Mouse (Mus musculus): ENCODE measurements around the gene Pqlc2. TPM values are rescaled to one million over a fixed set of nuclear protein-coding genes. Genes with fewer than 3 reads are reported as not detected.
A peak's percentile ranks its signal among the peaks of the same experiment; 100 is the strongest.

The Pqlc2 gene
- polyA plus RNA-seq, 1 experiment: 33.3 TPM

GRCm38 (mm10) chr4:139309651-139310050, 857 bp downstream of the Pqlc2 start:
- 28% methylated on average over 6 of the region's 6 CpGs for WGBS
- DNase-seq (ENCODE audit: low read depth, low spot score): no peak

DNA sequence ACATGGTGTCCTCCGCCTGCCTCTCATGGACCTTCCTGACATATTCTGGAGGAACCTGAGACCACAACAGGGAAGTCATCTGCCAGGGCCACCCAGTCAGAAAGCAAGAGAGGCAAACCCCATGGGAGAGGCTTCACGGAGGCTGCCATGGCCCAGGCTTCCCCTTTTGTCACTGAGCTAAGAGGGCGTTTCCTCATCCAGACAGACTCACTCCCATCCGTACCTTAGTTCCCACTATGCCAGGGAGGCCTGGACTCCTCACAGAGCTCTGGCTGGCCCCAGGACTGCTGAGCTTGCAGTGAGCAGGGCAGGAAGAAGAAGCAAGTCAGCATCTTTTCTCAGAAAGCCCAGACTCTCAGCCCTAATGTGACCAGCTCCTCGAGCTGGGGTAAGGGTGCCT, 2.6 kb downstream of the Pqlc2 start:
- DNase-seq (ENCODE audit: low read depth, low spot score): no peak
- WGBS: 90% methylated on average over 5 of the region's 5 CpGs

- 90% methylated on average over 3 of the region's 3 CpGs for WGBS
Observed at GRCm38 (mm10) chr4:139305521-139305920, 5.0 kb downstream of the Pqlc2 start.

DNA sequence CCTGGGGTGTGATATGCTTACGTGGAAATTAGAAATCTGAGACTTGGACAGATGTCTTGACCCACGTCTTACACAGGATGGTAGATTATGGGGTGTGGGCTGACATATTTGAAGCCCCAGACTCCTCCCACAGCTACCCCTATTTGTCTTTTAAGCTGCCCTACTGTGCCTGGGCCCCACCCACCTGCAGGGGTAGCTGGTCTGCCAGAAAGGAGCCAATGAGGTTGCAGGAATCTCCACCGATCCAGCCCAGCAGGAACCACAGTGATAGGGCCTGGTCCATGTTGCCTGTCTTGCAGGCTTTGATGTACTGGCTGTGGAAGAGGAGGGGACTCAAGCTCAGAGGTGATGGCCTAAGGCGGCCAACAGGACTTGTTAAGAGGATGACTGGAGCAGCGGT, 8.3 kb downstream of the Pqlc2 start:
- DNase-seq (ENCODE audit: low read depth, low spot score): no peak
- 90% methylated on average over 5 of the region's 5 CpGs for WGBS

More at GRCm38 (mm10) chr4:139305521-139305920, 5.0 kb downstream of the Pqlc2 start:
- no peak for DNase-seq (ENCODE audit: low read depth, low spot score)

GRCm38 (mm10) chr4:139301780-139302179, 8.7 kb downstream of the Pqlc2 start:
- 93% methylated on average over 8 of the region's 8 CpGs for WGBS
- no peak for DNase-seq (ENCODE audit: low read depth, low spot score)

- DNase-seq (ENCODE audit: low read depth, low spot score): no peak
- 59% methylated on average over 12 of the region's 12 CpGs for WGBS
Observed at GRCm38 (mm10) chr4:139298671-139299366, 11.7 kb downstream of the Pqlc2 start.

- 86% methylated on average over 4 of the region's 4 CpGs for WGBS
- no peak for DNase-seq (ENCODE audit: low read depth, low spot score)
Observed at GRCm38 (mm10) chr4:139297566-139297965, 12.9 kb downstream of the Pqlc2 start.

DNA sequence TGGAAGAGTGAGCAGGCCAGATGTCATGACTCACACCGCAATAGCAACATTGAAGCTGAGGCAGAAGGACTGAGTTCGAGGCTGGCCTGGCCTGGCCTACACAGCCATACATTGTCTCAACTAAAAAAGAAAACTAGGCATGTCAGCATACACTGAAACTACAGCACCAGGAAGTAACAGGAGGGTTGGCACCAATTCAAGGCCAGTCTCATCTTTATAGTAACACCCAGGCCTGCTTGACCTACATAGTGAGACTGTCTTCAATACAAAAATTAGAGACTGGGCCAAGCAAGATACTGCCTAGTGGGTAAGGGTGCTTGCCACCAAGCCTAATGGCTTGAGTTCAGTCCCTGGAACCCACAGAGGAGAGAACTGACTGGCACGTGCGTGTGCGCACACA, 18.5 kb downstream of the Pqlc2 start:
- WGBS: 87% methylated on average over 5 of the region's 5 CpGs
- peak; percentile 13 for DNase-seq (ENCODE audit: low read depth, low spot score)

GRCm38 (mm10) chr4:139291099-139291498, 19.4 kb downstream of the Pqlc2 start:
- DNase-seq (ENCODE audit: low read depth, low spot score): no peak
- WGBS: 90% methylated on average over 16 of the region's 16 CpGs

- WGBS: 68% methylated on average over 10 of the region's 10 CpGs
- DNase-seq (ENCODE audit: low read depth, low spot score): no peak
Observed at GRCm38 (mm10) chr4:139289017-139289416, 21.5 kb downstream of the Pqlc2 start.

GRCm38 (mm10) chr4:139287122-139287863, 23.2 kb downstream of the Pqlc2 start:
- peak; percentile 31 for DNase-seq (ENCODE audit: low read depth, low spot score)
- WGBS: 71% methylated on average over 18 of the region's 18 CpGs

- 80% methylated on average over 5 of the region's 5 CpGs for WGBS
Observed at GRCm38 (mm10) chr4:139286234-139286633, 24.3 kb downstream of the Pqlc2 start.

DNA sequence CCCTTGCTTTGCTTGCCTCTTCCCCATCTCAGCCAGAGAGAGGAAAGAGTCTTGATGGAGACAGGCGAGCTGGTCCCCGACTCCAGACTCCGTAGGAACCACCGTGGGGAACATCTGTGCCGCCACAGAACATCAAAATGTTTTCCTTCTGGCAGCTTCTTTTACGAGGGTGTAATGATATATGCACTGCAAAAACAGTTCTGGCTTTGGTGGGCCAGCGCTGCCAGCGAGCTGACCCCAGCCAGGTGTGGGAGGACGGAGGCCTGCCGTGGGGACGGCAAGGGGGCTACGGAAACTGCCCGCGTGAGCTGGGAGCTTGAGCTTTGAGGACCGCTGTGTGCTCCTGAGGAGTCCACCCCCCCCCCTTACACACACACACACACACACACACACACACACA, 25.6 kb downstream of the Pqlc2 start:
- 79% methylated on average over 15 of the region's 15 CpGs for WGBS
- DNase-seq (ENCODE audit: low read depth, low spot score): no peak

More at GRCm38 (mm10) chr4:139286234-139286633, 24.3 kb downstream of the Pqlc2 start:
- no peak for DNase-seq (ENCODE audit: low read depth, low spot score)

DNA sequence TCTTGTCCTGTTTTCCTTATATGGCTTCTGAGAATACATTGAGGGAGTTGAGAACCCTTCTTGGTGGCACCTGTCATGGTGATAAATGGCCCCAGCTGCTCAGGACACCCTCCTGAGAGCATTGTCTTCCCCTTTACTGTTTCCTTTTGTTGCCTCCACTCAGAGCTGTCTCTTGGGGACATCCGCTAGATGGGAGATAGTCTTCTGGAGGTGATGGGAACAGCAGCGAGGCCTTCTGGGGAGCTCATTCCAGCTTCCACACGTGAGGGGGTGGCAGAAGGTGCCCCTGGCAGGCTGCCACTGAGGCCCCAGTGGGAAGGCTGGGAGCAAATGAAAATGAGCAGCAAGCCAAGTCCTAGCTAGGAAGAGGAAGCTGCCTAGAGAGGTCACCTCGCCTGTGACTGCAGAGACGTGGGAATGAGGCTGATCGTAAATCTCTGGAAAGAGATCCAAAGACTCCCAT, 27.5 kb downstream of the Pqlc2 start:
- no peak for DNase-seq (ENCODE audit: low read depth, low spot score)
- 43% methylated on average over 6 of the region's 6 CpGs for WGBS

- no peak for DNase-seq (ENCODE audit: low read depth, low spot score)
- 87% methylated on average over 16 of the region's 16 CpGs for WGBS
Observed at GRCm38 (mm10) chr4:139281791-139282345, 28.6 kb downstream of the Pqlc2 start.

DNA sequence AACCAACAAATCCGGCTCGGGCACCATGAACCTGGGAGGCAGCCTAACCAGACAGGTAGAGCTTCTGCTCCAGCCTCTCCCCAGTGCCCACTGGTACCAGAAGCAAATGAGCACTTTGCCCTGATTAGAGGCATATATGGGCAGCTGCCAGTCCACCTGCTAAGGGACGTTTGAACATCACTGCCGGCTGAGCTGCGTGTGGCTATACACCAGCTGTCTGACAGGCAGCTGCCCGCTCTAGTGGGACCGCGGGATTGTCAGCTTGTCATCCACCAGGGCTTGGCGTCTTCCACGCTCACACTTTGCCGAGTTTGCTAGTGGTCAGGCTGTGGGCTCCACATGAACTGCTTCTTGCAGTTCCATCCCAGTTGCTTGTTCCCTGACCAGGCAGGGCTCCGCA, 30.0 kb downstream of the Pqlc2 start:
- WGBS: 85% methylated on average over 12 of the region's 12 CpGs
- no peak for DNase-seq (ENCODE audit: low read depth, low spot score)

- no peak for DNase-seq (ENCODE audit: low read depth, low spot score)
- 88% methylated on average over 7 of the region's 7 CpGs for WGBS
Observed at GRCm38 (mm10) chr4:139276411-139276810, 34.1 kb downstream of the Pqlc2 start.

DNA sequence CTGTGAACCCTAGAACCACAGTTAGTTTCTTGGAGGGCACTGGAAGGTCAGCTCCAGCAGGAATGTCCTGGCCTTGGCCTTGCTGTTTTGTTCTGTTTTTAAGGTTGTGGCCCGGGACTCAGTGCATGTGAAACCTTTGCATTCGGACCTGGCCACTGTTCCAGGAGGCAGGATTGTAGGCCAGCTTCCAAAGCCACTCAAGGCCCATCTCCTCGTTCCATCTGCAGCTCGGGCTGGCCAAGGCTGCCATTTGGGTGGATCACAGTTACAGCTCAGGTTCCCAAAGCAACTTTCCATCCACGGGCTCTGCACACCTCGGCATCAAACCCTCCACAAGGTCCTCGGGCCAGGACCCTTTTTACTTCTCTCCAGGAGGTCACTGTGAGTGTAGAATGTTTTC, 35.9 kb downstream of the Pqlc2 start:
- 84% methylated on average over 7 of the region's 7 CpGs for WGBS
- DNase-seq (ENCODE audit: low read depth, low spot score): no peak

GRCm38 (mm10) chr4:139272951-139273680, 37.4 kb downstream of the Pqlc2 start:
- no peak for DNase-seq (ENCODE audit: low read depth, low spot score)
- WGBS: 93% methylated on average over 10 of the region's 10 CpGs

DNA sequence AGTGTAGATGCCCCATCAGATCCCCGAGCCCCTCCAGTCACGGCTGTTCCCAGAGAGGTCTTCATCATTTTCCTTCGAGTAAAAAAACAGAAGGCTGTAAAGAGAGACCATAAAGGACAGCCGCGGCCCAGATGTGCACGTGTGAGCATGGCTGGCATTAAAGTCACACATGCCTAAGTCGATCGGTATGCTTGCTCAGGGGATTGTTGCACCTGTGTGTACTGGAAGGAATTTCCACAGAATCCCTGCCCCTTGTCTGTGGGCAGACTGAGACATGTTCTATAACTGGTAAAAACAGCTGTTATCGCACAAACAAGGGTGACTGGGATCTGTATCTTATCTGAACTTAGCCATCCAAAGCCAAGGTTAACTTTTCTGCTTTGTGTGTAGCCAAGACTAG, 38.9 kb downstream of the Pqlc2 start:
- 68% methylated on average over 9 of the region's 9 CpGs for WGBS
- DNase-seq (ENCODE audit: low read depth, low spot score): no peak

Data from large intestine, adult 2 months (tissue).